Mouse (Mus musculus) thymus, adult 2 months (tissue): ENCODE results near the gene Rsc1a1.

ENCODE experiments used
- CTCF ChIP-seq: fragments of 200-500 bp; IDR thresholded peaks from 2 replicates; pipeline ENCODE4 v1.5.1; 2012; ENCODE audit warnings: mild to moderate bottlenecking, control low read depth, low read length, moderate library complexity, borderline replicate concordance; ENCODE audit not compliant: control insufficient read depth, poor library complexity, insufficient read depth; ENCODE audit errors: extremely low read depth
- POLR2A ChIP-seq: fragments of 200-500 bp; IDR thresholded peaks from 2 replicates; pipeline ENCODE4 v1.6.1; 2012; ENCODE audit warnings: mild to moderate bottlenecking, low read length, control low read depth, moderate library complexity; ENCODE audit not compliant: control insufficient read depth, poor library complexity, insufficient read depth; ENCODE audit errors: extremely low read depth

DNA sequence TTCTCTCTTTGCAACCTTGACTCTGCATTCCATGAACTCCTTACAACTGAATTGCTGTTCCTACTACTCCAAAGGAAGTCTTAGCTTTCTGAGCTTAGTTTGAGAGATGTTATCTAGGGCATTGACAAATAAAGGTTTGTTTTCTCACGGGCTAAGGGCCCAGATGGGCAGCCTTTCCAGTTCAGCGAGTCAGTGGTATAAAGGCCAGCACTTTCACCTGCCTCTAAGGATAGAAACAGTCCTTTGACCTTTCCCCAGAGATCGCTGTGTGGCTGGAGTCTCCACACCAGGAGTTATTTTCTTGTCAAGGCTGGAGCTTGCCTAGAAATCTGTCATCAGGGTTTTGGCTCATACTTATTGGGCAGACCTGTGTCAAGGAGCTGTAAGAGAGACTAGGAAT is 40.3 kb upstream of the Rsc1a1 start:
- TF ChIP-seq CTCF, result no peak
- no peak for TF ChIP-seq POLR2A
